Mouse (Mus musculus): ENCODE results near the gene Psmb3. TPM values are rescaled to one million over a fixed set of nuclear protein-coding genes. Genes with fewer than 3 reads are reported as not detected.
"Not testable (repeated sequence)": the region's sequence is repeated elsewhere in the genome, so short reads cannot be mapped to it uniquely, and the experiment has no call there.

Psmb3 gene
- 100 to 1,000 TPM; 150 to 151 TPM for total RNA-seq (2021)

GRCm38 (mm10) chr11:97703039-97703826 lies at the start of gene Psmb3:
Psmb3 (plus strand) TSS chr11:97703399.
- DNase-seq (ENCODE audit: low spot score), result peak; percentile 96
- intact Hi-C loops (cut with DNase I), result loop anchor here (5.0 kb wide), 1 partner anchor 39 kb away; the partner anchor contains the start of gene Pip4k2b

GRCm38 (mm10) chr11:97654210-97654609 lies 49.0 kb upstream of the Psmb3 start:
- DNase-seq (ENCODE audit: low spot score), result no peak
- intact Hi-C loops (cut with DNase I), result no loop called here

- intact Hi-C loops (cut with DNase I), result no loop called here
- no peak for DNase-seq (ENCODE audit: low spot score)
Observed at GRCm38 (mm10) chr11:97656269-97656971, 46.8 kb upstream of the Psmb3 start.

- intact Hi-C loops (cut with DNase I), result no loop called here
- no peak for DNase-seq (ENCODE audit: low spot score)
Observed at GRCm38 (mm10) chr11:97657184-97657945, 45.8 kb upstream of the Psmb3 start.

- DNase-seq (ENCODE audit: low spot score); intact Hi-C loops (cut with DNase I): not testable (repeated sequence)
Observed at GRCm38 (mm10) chr11:97657967-97658366, 45.2 kb upstream of the Psmb3 start.

GRCm38 (mm10) chr11:97658751-97659266 lies 44.4 kb upstream of the Psmb3 start:
- intact Hi-C loops (cut with DNase I), result no loop called here

GRCm38 (mm10) chr11:97659267-97659989 lies 43.8 kb upstream of the Psmb3 start:
- no peak for DNase-seq (ENCODE audit: low spot score)
- intact Hi-C loops (cut with DNase I), result no loop called here

More at GRCm38 (mm10) chr11:97658751-97659266, 44.4 kb upstream of the Psmb3 start:
- DNase-seq (ENCODE audit: low spot score), result no peak

- peak; percentile 64 for DNase-seq (ENCODE audit: low spot score)
- intact Hi-C loops (cut with DNase I), result no loop called here
Observed at GRCm38 (mm10) chr11:97659990-97660714, 43.0 kb upstream of the Psmb3 start.

- intact Hi-C loops (cut with DNase I), result no loop called here
- DNase-seq (ENCODE audit: low spot score), result no peak
Observed at GRCm38 (mm10) chr11:97660734-97661647, 42.2 kb upstream of the Psmb3 start.

- intact Hi-C loops (cut with DNase I), result no loop called here
- no peak for DNase-seq (ENCODE audit: low spot score)
Observed at GRCm38 (mm10) chr11:97661648-97662133, 41.5 kb upstream of the Psmb3 start.

GRCm38 (mm10) chr11:97662207-97662892 lies 40.8 kb upstream of the Psmb3 start:
- intact Hi-C loops (cut with DNase I), result no loop called here
- DNase-seq (ENCODE audit: low spot score), result no peak

- intact Hi-C loops (cut with DNase I), result no loop called here
- peak; percentile 55 for DNase-seq (ENCODE audit: low spot score)
Observed at GRCm38 (mm10) chr11:97662893-97663527, 40.2 kb upstream of the Psmb3 start, which contains the start of gene Mllt6. Mllt6 (plus strand) TSS chr11:97663414.

GRCm38 (mm10) chr11:97663528-97664338 lies 39.5 kb upstream of the Psmb3 start:
- DNase-seq (ENCODE audit: low spot score), result no peak
- intact Hi-C loops (cut with DNase I), result loop anchor here (2.0 kb wide), 1 partner anchor 21 kb away; the partner anchor contains the start of gene Cisd3

- DNase-seq (ENCODE audit: low spot score), result no peak
- intact Hi-C loops (cut with DNase I), result loop anchor here (2.0 kb wide), 1 partner anchor 20 kb away; the partner anchor contains the start of gene Cisd3
Observed at GRCm38 (mm10) chr11:97664339-97664665, 38.9 kb upstream of the Psmb3 start.

- no peak for DNase-seq (ENCODE audit: low spot score)
- intact Hi-C loops (cut with DNase I), result loop anchor here (2.0 kb wide), 1 partner anchor 20 kb away; the partner anchor contains the start of gene Cisd3
Observed at GRCm38 (mm10) chr11:97664771-97665240, 38.4 kb upstream of the Psmb3 start.

Measured in heart, postnatal 25 days (tissue).